Mouse (Mus musculus): ENCODE data around the gene Ccdc155.
"Not testable (repeated sequence)": the region's sequence is repeated elsewhere in the genome, so short reads cannot be mapped to it uniquely, and the experiment has no call there.

The Ccdc155 gene

DNA sequence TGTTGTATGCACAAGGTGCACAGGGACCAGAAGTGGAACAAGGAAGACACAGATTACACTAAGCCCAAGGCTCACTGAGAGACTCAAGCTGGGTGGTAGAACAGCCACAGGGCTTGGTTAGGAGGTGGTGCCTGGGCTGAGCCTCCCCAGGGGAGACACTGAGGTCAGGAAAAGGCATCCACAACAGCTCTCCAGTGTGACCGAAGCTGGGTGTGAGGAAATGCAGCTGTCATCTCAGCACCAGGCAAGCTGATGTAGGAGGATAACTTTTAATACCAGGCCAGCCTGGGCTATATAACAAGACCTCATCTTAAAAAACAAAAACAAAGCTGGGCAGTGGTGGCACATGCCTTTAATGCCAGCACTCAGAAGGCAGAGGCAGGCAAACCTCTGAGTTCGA, 13.5 kb downstream of the Ccdc155 start:
- in situ Hi-C loops (cut with MboI, MseI): no loop called here

DNA sequence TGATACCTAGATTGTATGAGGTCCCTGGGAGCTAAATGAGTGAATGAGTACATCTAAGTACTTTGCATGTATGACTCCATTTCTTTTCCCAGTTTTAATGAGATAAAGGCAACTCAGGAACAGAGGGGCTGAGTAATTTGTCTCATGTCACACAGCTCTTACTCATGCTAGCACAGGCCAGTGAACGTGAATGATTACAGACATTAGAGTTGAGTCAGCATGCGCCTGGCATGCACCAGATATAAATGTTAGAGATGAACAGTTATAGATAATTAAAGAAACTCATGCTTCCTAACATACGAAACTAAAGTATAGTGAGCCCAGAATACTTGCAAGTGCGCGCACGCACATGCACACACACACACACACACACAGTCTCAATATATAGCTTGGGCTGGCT, 14.5 kb downstream of the Ccdc155 start:
- in situ Hi-C loops (cut with MboI, MseI): no loop called here

DNA sequence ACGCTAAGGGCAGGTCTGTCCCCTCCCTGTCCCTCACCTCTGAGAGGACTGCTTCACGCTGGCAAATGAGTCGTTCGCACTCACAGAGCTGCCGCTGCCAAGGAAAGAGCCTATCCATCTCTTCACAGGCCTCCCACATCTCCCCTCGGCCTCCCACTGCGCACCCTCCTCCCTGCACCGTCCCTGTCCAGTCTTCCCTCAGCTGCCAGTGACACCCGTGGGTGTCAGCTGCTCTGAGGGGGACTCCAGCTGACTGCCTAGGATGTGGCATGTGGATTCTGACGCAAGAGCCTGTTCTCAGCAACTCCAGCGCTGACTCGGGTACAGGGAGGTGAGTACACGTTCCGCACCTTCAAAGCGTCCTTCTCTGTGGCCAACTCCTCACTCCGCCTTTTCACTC, 15.1 kb downstream of the Ccdc155 start:
- in situ Hi-C loops (cut with MboI, MseI): no loop called here

DNA sequence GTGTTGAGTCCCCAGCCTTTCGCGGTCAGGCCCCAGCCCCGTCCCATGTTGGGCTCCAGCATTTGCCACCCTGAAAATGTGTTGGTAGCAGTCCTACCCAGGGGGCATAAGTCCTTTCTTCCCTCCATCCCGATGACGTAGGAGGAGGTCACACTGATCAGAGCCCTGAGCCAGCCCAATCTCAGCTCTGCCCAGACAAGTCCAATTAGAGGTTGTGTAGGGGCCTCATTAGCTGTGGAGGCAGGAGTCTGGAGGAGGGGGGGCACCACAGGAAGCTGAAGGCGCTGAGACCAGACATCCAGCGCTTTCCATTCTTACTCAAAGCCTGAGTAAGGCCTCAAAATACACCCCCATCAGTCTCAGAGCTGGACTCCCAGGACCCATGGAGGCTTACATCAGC, 18.8 kb downstream of the Ccdc155 start:
- in situ Hi-C loops (cut with MboI, MseI): no loop called here

DNA sequence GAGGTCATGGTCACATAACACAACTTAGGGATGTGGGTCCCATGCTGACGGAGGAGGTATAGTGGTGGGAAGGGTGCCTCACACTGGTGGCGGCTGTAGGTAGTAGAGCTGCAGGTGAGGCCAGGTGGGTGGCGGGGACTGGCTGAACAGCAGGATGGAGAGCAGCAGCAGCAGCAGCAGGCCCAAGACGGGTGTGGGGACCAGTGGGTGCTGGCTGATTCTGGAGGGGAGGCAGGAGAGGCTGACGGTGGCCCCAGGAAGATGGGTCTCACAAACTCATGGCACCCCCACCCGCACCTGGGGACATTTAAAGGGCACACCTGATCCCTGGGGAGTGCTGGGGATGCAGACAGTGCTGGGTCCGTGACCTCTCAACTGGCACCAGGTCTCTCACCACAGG, 21.0 kb downstream of the Ccdc155 start:
- in situ Hi-C loops (cut with MboI, MseI): no loop called here

DNA sequence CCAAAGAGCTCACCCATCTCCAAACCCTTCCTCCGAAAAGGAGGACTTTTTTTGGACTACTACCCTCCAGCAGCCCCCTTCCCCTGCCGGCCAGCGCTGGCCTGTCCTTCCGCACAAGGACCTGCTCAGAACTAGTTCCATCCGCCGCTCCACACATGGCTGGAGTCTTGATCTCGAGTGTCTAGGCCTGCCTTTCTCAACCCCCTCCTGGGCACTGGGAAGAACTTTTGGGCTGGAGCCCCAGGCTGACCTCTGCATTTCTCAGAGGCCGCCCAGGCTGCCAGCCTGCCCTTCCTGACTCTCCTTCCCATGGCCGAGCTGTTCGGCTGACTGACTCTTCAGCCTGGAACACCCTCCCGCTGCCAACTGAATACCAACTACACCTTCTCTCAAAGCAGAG, 22.1 kb downstream of the Ccdc155 start:
- in situ Hi-C loops (cut with MboI, MseI): no loop called here

DNA sequence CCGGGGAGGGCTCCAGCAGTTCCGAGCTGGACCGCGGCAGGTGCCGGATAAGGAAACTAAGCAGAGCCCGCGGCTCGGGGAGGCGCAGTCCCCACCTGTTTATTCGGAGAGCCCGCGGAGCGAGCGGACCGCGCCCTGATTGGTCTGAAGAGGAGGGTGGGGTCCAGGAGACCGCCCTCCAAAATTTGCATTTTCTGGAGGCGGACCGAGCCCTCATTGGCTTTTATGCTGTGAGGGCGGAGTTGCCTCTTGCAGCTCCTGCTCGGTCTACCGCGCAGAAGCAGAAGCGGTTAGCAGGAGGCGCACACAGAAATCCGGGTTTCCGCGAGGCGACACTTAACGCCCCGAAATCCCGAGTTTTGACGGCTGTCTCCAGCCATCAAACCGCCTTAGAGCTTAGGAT, 22.5 kb downstream of the Ccdc155 start:
- in situ Hi-C loops (cut with MboI, MseI): no loop called here

DNA sequence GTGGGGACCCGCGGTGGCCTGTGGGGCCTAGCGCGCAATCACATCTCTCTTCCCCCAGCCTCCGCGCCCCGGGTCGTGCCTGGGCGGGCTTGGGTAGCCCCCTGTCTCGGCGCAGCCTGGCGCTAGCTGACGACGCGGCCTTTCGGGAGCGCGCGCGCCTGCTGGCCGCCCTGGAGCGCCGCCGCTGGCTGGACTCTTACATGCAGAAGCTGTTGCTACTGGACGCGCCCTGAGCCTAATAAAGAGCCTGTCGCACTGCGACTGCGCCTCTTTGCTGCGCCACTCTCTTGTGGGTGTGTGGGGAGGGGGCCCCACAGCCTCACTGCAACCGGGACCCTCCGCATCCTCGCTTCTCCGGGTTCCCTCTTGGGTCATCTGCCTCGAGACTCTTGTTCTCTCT, 23.2 kb downstream of the Ccdc155 start:
- in situ Hi-C loops (cut with MboI, MseI): no loop called here

DNA sequence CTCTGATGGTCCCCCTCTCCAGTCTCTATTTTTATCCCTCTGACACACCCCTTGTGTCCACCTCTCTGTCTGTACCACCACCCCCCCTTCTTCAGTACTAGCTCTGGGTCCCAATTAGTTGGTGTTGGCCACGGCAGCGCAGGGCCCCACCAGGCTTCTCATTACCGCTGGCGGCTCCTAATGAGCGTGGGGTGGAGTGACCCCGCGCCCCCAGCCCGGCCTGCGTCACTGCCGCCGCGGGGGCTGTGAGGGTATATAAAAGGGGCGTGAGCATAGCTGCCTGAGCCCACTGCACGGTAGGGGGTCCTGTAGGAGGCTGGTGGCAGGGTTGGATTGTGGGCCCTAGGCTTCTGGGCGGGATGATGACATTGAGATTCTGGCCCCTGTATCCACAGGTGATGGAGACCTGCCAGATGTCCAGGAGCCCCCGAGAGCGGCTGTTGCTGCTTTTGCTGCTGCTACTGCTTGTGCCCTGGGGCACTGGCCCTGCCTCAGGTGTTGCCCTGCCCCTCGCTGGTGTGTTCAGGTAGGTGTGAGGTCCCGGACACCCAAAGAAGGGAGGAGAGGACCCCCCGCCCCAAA, 23.7 kb downstream of the Ccdc155 start, which contains the start of gene Pth2:
Gene Pth2, plus strand, starts transcription at position 100 of the 582 bp plus-strand sequence.
- in situ Hi-C loops (cut with MboI, MseI): no loop called here

DNA sequence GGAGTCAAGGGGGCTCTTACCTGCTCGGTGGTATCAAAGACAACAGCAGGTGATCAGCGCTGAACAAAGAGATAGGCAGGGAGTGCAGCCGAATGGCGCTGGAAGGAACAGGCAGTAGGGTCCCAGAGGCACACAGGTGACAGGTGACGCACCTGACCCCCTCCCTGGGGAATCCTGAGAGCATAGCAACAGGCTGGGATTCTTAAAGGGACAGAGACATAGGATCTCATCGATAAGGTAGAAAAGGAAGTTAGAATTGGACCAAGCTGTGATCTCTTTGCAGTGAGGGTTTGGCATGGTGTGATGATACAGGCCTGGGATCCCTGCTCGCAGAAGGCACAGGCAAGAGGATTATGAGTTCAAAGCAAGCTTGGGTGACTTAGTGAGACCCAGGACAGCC, 25.2 kb downstream of the Ccdc155 start, which contains the start of gene Gfy:
Gene Gfy, minus strand, starts transcription at position 101 of the 400 bp plus-strand sequence.
- in situ Hi-C loops (cut with MboI, MseI): no loop called here

DNA sequence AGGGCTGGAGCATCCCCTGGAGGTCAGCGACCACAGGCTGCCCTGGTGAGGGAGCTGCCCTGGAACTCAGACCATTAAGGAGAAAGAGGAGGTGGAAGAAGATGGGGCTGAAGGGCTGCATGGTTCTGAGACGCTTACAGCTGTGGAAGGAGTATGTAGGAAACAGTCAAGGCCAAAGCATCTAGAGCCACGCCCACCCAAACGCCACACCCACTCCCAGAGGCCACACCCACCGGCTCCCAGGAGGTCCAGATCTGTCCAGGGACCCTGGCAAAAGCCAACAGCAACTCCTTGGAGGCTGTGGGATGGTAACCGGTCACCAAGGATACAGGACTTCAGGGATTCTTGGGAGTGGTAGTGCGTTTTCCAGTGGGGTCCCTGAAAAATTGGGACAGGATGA, 26.1 kb downstream of the Ccdc155 start:
- in situ Hi-C loops (cut with MboI, MseI): no loop called here

DNA sequence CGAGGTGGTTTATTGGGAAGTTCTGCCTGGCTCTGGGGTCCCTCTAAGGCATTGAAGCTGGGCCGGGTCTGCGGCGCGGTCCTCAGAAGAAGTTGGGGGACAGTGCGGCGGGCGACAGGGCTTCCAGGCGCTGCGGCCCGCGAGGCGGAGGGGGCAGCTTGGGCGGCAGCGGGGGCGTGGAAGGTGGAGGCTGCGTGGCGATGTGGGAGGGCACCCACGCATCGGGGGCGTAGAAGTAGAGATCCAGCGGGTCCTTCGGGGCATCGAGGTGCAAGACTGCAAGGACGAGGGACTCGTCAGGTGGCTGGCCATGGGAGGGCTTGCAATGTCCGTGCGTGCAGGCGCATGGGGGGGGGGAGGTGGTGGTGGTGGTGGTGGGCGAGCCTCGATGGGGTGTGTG, 28.3 kb downstream of the Ccdc155 start:
- in situ Hi-C loops (cut with MboI, MseI): no loop called here

DNA sequence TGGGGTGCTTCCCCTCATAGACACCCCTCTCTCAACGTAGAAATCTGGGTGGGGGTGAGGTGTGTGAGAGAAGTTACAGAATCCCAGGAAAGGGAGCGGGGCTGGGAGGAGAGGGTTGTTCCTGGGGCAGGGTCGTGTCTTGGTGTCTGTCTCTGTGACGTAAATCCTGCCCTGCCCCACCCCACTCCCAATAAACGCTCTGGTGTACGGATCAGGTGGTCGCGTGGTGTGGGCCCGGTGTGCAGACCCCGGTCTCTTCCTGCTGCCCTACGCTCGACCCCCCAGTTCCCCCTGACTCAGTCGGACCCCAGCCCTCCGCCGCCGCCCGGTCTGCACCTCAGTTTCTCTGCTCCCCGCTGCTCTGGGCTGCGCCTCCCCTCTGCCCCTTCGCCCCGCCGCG, 28.8 kb downstream of the Ccdc155 start:
- in situ Hi-C loops (cut with MboI, MseI): no loop called here

DNA sequence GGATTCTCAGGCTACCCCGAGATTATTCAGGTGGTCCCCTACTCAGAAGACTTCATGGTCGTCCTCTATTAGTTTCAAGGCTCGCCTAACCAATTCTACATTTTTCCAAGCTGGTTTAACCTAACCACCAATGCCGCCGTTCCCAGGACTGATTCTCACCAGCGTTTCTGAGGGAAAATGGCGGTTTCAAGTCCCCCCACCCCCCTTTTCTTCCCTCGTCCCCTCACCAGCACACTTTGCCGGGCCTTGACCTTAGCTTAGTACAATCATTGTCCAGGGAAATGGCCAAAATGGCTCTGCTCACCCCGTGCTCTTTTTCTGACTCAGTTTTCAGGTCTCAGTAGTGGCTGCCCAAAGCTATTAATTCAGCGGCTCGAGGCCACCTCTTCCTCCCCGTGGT, 29.3 kb downstream of the Ccdc155 start:
- in situ Hi-C loops (cut with MboI, MseI): no loop called here

DNA sequence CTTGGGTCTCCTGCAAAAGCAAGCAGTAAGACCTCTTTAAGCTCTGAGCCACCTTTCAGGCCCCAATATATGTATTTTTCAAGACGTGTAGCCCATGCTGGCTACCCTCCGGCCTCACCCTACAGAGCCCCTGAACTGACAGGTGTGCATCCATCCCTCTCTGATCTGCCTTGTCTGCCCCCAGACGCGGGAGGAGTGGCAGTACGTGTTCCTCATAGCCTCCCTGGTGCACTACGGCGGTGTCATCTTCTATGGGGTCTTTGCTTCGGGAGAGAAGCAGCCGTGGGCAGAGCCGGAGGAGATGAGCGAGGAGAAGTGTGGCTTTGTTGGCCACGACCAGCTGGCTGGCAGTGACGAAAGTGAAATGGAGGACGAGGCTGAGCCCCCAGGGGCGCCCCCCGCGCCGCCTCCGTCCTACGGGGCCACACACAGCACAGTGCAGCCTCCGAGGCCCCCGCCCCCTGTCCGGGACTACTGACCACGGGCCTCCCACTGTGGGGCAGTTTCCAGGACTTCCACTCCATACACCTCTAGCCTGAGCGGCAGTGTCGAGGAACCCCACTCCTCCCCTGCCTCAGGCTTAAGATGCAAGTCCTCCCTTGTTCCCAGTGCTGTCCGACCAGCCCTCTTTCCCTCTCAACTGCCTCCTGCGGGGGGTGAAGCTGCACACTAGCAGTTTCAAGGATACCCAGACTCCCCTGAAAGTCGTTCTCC, 30.0 kb downstream of the Ccdc155 start:
- in situ Hi-C loops (cut with MboI, MseI): no loop called here

DNA sequence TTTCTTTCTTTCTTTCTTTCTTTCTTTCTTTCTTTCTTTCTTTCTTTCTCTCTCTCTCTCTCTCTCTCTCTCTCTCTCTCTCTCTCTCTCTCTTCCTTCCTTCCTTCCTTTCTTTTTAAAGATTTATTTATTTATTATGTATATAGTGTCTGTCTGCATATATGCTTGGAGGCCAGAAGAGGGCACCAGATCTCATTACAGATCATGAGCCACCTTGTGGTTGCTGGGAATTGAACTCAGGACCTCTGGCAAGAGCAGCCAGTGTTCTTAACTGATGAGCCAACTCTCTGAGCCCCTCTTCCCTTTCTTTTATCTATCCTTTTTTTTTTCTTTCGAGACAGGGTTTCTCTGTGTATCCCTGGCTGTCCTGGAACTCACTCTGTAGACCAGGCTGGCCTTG, 30.9 kb downstream of the Ccdc155 start:
- in situ Hi-C loops (cut with MboI, MseI): not testable (repeated sequence)

DNA sequence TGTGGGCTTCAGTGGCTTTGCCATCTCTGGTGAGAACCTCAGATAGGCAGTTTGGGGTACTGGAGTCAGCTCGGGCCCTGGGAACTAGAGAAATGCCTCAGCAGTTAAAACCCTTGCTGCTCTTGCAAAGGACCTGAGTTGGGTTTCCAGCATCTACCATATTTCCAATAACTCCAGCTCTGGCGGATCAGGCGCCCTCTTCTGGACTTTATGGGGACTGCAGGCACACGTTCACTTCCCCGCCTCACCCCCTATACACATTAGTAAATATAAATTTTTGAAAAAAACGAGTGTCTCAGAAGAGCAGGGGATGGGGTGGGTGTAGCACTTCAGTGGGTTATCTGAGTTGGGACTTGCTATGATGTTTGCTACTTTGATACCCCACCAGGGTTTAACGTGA, 31.7 kb downstream of the Ccdc155 start:
- in situ Hi-C loops (cut with MboI, MseI): no loop called here

DNA sequence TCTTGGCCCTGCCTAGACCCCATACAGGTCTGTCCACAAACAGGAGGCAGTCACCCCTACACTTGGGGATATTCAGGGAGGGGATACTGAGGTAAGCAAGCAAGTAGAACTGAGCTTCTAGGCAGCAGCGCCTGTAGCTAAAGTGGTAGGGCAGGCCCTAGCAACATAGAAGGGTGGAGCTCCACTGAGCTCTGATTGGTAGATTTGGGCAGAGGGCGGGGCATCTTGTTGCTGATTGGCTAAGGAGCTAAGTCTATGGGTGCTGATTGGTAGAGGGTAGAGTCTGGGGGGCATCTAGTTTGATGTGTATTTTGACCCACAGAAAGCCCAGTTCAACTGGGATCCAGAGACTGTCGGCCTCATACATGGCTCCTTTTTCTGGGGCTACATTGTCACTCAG, 35.2 kb downstream of the Ccdc155 start:
- in situ Hi-C loops (cut with MboI, MseI): no loop called here

DNA sequence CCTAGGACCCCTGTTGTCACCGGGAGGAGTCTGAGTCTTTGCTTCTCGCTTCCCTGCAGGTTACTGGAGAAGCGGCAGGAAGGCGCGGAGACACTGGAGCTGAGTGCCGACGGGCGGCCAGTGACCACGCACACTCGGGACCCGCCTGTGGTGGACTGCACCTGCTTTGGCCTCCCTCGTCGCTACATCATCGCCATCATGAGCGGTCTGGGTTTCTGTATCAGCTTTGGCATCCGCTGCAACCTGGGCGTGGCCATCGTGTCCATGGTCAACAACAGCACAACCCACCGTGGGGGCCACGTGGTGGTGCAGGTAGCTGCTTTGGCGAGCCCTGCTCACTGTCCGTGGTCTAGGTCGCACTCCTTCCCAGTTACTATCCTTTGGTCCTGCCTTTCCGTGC, 36.0 kb downstream of the Ccdc155 start:
- in situ Hi-C loops (cut with MboI, MseI): no loop called here

DNA sequence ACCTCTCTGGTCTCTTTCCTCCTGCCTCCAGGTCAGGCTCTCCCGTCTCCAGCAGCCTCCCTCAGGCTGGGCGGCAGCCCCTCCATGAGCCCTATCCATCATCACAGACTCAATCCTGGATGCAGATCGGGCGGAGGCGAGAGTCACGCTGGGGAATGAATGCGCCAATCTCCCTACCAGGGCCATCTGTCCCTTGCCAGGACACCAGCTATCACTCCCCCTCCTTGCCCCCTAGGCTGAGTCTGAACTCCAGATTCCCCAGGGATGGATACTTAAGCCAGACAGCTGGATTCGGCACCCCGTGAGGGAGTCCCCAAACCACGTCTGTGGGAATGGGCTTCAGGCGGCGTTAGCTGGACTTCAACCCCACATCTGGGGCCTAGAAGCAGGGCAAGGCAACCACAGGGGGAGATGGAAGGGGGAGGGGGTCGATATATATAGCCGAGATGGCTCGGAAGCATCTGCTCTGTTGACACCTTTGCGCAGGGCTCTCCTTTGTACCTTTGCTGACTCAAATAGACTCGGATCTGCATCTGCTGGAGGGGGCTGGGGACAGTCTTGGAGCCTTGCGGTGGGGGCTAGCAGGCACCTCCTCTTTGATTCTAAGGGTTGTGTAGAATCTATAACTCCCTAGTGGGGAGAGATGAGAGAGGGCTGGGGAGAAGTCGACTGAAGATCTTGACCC, 36.8 kb downstream of the Ccdc155 start:
- in situ Hi-C loops (cut with MboI, MseI): no loop called here

DNA sequence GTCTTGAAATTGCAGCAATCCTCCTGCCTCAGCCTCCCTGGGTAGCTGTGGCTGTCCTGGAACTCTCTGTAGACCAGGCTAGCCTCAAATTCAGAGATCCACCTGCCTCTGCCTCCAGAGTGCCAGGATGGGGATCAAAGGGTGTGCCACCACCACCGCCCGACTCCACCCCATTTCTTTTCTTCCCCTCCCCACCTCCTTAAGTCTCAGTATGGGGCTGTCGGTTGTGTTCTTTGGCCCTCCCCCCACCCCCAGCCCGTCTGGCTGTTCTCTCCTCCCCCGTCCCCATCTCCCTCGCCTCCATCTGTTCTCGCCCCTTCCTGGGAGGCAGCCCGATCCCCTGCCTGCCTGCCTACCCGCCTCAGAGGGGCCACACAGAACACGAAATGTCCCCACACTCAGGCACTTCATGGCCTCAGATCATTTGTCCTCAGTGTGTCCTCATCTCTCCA, 37.7 kb downstream of the Ccdc155 start:
- in situ Hi-C loops (cut with MboI, MseI): no loop called here

DNA sequence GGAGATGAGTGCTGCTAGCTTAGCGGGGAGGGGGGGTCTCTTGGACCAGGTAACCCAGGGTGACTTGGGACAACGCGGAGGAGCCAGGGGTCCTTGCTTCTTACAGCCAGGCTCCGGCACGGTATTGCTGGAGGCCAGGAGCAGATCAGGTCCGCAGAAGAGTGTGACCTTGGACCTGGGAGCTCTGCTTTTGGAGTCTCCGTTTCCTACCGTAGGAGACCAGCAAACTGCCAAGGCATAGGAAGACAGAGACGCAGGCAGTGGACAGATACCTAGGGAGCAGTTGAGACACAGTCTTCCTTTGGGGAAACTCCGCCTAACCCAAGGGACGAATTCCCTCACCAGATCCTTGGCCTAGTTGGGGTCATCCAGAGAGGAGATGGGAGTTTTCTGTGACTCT, 39.0 kb downstream of the Ccdc155 start:
- in situ Hi-C loops (cut with MboI, MseI): no loop called here

DNA sequence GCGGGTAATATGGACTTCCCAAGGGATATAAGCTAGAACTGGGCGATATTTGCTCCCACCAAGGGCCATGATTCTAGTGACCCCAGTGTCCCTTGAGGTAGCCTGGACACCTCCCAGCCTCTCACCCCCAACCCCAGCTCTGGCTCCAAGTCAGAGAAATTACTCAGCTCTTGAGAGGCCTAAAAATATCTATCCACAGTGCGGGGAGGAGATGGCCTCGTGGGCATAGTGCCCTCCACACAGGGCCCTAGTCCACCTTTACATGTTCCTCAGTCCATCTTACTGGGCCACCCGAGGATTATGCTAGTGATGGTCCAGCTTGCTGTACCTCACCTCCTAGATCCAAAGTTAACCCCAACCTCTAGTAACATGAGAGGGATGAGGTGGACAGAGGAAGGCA, 39.9 kb downstream of the Ccdc155 start:
- in situ Hi-C loops (cut with MboI, MseI): no loop called here
